Mouse (Mus musculus) adrenal gland, postnatal 25 days (tissue): ENCODE measurements around the gene Shisal2b. TPM values are rescaled to one million over a fixed set of nuclear protein-coding genes. Genes with fewer than 3 reads are reported as not detected.
A peak's percentile ranks its signal among the peaks of the same experiment; 100 is the strongest.

Experiments
- DNase-seq: peaks from one replicate; pipeline ENCODE4 v3.0.0; 2021; ENCODE audit warnings: mixed read lengths
- total RNA-seq: library from RNA; stranded (reverse); gene quantifications from 2 replicates; pipeline ENCODE4 v1.2.3, GENCODE M21; 2021

The Shisal2b gene
- total RNA-seq, 1 experiment from 2014 or later, result not detected

DNA sequence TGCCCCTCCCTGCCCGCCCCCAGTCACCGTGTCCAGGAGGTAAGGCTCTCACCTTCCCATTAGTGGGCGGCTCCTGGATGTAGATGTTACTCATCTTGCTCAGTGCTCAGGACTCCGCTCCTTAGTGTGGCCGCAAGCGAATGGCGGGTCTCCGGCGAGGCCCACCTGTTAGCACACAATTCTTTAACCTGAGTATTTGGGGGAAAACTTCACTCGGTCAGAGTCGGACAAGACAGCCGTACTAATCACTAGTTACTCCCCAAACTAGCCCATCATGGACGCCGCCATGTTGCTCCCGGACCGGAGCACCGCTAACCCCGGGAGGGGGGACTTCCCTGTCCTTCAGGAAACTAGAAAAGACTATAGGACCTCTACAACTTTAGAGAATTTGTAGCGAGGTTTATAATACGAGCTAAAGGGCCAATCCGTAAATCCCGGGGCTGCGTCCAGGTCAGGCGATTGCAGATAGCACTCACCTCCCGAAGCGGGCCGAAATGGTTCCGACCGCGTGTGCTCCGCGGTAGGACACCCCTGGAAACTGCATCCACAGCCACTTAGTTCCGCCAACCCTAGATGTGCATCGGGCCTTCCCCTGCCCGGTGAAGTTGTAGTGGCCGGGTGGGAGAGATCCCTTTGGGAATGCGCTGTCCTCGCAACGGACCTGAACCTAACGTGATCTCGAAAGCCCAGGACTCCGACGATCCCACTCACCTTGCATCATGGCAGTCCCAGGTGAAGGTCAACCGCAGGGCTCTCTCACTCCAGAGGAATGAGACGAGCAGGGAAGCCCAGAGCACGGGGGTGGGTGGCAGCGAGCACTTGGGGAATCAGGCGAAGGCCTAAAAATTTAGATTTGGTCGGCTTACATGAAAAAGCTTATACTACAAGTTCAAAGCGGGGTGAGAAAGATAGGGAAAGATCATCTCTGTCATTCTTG is 46.8 kb downstream of the Shisal2b start, which contains the start of gene Cwc27:
Gene Cwc27 (minus strand): TSS at position 508 of the 937 bp plus-strand sequence.
- DNase-seq, result peak; percentile 74

DNA sequence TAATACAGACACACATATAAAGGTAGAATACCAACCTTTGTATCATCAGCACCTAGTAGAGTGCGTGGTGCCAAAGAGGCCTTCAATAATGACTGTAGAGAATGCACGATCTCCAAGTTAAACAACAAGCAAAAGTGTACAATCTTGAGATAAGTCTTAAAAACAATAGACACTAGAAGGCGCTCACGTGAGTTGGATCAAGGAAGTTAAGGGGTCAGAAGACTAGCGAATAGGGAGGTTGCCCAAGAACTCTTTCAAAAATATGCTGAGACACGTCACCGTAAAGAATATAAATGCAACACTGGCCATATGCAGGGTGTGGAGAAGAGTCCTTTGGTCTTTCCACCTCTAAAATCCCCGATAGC is 47.4 kb downstream of the Shisal2b start:
- DNase-seq, result no peak

DNA sequence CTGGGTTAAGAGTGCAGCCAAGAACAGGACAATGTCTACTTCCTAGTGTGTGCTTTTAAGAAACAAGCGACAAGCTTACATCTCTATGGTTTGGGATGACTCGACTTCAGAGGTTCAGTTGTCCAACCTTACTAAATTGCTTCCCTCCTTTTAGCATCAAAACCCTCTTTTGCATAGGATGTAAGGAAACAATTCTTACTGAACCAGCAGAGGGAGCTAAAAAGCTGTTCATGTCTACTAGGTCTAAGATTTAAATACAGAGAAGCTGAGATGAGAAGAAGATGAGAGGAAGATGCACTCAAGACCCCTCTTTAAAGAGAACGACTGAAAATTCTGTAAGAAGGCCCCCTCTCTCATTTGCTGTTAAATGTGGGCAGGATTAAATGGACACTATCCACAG is 58.0 kb downstream of the Shisal2b start:
- DNase-seq, result no peak

DNA sequence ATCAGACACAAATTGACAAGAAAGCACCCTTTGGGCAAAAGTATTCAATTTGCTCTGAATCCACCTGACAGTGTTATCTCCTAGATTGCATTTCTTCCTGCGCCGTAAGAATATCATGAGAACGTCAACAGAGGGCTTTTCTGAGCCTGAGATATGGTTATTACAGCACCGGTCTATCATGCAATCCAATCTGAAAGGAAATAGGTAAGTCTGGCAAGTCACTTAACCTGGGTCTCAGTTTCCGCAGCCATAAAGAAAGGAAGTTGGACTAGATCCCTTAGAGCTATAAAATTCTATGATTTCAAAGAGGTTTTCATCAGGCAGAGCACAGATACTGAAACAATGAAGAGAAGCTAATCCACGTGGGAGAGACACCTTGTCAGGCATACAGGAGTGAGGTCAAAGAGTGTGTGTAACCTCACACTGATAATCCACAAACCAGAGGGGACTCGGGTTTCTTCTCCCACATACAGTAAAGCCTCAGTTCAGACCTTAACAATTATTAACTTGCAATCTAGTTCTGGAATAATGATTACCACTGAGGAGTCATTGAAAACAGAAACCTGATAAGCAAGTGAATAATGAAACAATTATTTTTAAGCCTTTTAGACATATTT is 64.0 kb downstream of the Shisal2b start:
- no peak for DNase-seq

DNA sequence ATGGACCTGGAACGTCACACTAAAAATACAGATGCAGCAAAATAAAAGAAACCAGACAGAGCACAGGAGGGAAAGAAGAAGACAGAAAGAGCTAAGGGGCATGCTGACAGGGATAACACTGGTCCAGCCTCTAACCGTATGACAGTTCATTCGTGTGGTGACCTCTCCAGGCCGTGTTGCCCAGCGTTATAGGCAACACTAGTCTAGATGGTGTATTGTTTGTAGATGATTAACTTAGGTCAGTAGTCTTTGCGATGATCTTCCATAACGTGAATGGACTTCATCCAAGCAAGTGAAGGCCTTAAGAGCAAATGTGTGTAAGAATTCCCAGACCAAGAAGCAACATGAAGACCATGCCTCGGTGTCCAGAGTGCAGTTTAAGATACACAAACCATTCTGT is 64.6 kb downstream of the Shisal2b start:
- no peak for DNase-seq

Other genes starting within 250 kb of the Shisal2b start
- 20.8 and 22.8 TPM in 2 replicates for gene Srek1ip1, start 71.4 kb downstream of the Shisal2b start, total RNA-seq
- gene Cwc27, start 46.8 kb downstream of the Shisal2b start, total RNA-seq, result 15.9 and 19.6 TPM in 2 replicates
- 1.2 TPM in 2 replicates for gene Rgs7bp, start 191.0 kb upstream of the Shisal2b start, total RNA-seq
- gene 4933425L06Rik, start 218.2 kb upstream of the Shisal2b start, total RNA-seq, result not detected in 2 replicates